Mouse (Mus musculus) neural tube, embryonic 10.5 days (tissue): ENCODE measurements at regions not wholly inside any gene's neighbourhood (a gene's known extent, or its start where the extent isn't known, plus 50 kb on each side); places are given as distances from the start of the nearest gene placed in this dataset.
A peak's percentile ranks its signal among the peaks of the same experiment; 100 is the strongest.

Source experiments
- DNase-seq: peaks from one replicate; pipeline ENCODE4 v3.0.0-alpha.2; 2017; ENCODE audit warnings: low spot score; ENCODE audit errors: extremely low spot score

DNA sequence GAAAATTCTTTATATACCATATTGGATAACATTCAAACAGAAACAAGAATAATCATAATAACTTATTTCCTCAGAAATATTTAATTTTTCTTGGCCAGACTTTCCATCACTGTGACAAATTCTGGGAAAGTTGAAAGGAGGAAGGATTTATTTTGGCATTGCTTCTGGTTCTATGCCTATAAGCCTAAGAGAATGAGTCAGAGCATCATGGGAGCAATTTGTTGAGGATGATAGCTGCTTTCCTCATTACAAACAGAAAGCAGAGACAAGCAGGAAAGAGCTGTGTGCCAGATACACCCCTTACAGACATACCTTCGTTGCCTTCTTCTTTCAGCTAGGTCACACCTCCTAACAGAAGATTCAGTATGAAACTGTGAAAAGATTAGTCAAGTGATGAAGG, 115.3 kb downstream of the Rgs21 start:
- no peak for DNase-seq

DNA sequence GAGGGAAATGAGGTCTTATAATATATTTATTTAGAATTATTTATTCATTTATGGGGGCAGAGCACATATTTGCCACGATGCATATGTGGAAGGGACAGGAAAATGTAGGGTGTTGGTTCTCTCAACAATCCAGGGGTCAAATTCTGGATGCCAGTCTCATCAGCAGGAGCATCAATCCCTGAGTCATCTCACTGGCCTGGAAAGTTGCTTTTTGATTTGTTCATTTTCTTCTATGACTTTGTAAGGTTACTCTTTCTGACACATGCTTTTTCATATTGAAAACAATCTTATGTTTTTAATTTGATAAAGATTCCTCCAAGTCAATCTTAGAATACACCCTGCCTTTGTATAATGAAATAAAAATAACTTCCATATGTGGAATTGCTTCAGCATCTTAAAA, 115.7 kb downstream of the Rgs21 start:
- no peak for DNase-seq

DNA sequence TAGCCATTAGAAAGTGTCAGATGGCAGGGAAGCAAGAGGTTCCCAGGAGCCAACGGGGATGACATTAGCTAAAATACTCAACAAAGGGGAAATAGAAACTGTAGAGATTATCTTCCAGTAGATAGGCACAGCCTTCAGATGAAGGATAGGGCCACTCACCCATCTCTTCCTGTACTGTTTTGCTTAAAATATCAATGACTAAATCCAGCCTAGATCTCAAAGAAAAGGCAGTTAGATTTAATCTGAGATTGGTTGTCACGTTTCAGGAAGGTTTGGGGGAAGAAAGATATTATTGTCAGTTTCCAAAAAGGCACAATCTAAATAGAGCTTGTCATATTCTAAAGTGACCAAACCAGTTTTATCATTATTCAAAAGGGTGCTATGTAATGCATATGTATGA, 130.8 kb downstream of the Rgs21 start:
- DNase-seq: no peak

DNA sequence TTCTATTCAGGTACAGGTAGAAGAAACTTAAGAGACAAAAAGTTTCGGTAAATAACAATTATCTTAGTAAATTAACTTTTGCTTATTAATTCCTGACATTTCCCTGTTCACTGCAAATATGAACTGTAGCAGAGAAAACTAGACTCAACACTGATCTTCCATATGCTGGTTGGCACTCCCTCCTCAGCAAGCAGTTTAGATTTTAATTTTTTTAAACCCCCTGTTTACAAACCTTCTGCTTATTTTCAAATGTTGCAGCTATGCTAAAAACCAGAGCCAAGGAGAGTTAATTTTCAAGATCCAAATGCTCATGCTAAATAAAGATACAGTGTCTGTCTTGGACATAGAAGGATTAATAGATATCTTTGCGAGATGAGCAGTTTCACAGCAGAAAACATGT, 134.7 kb downstream of the Rgs21 start:
- no peak for DNase-seq

DNA sequence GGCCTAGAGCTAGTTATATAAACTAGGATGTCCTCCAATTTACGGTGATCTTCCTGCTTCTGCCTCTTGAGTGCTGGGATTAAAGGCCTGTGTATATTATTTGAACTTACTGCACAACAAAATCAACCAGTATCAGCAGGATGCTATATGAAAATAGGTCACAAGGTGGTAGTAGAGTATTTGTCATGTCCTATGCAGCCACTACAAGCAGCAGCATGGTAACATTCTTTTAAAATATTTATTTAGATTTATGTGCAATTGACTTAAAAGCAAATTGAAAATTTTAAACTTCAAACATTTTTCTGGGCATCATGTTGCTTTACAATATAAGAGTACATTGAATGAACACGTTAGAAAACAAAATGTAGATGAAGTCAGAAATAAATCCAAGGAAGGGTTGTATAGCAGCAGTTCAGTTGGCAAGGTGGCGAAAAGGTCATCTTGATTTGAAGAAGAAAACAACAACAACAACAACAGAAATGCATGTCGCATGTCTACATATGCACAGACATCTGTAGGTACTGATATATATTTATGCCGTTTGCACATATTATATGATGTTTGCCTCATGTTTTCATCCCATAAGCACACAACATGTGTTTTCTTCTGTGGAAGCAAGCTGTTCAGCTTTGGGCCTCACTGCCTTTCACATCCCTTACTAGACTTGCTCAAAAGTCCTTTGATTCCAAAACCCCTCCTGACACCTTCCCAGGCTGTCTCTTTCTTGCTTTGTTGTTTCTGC, 135.8 kb downstream of the Rgs21 start:
- no peak for DNase-seq

DNA sequence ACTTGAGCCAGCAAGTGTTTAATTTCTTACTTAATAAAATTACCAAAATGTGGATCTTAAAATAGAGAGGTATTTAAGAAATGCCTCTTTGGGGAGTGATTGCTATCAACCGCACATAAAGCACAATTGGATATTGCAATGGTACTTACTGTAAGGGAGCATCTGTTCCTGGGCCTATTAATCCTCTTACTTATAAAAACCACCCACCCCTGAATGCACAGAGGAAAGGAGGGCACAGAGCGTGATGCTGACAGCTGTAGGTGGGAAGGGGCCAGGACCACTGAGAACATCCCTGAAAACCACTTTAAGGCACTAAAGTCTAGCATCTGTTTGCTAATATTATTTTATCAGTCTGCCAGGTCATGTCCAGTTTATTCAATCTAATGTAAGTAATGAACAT, 146.1 kb downstream of the Rgs21 start:
- DNase-seq: no peak

DNA sequence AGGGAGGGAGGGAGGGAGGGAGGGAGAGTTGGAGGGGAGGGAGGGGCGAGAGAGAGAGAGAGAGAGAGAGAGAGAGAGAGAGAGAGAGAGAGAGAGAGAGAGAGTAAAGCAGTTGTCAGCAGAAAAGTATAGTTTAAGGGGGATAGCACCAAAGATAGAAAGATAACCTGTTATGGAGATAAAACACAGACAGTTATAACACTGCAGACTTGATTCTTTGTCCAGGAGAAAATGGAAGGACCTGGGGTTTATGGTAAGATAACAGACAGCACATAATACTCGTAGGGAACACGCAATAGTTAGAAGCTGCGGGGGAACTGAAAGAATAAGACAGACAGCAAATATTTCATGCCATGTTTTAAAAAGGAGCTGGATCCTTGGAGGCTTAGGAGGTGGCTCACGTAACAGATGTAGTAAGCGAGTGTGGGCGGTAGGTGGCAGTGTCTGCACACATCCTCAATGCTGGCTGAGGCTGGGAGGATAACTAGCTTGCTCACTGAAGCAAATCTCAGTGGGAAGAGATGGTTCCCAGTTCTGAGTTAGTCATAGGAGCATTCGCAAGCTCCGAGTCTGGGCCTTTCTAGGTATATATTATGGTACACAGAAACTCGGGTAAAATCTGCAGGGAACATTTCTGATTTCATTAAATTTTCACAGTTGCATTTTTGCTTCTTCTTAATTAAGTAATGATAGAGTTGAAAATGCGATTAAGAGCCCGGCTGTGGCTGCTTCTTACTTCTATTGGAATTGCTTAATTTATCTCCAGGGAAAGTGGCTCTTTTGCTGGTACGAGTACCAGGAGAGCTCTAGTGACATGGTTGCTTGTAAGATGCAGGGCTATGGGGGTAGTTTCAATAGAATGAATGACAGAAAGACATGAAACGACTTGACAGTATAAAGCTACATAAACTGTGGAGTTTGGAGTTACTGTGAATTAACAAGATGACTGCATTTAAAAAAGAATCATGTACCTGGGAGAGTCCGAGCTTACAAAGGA, 157.6 kb upstream of the Rgs1 start:
- DNase-seq: peak; percentile 79

DNA sequence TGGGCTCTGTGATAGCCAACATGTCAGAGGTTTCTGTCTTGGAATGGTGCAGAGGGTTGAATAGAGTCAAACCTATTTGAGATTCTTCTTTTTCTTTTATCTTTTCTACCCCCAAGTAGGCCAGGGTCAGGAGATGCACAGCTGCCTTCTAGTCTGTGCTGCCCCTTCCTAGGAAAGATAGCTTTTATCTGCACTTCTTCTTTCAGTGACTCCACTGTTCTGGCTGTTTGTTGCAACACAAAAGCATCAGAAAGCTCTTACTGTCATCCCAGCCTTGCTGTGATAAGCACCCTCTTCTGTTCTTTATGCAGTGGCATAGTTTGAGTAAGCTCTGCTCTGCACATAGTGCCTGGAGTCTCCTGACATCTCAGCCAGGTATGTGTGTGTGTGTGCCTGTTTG, 156.7 kb upstream of the Rgs1 start:
- DNase-seq: no peak

DNA sequence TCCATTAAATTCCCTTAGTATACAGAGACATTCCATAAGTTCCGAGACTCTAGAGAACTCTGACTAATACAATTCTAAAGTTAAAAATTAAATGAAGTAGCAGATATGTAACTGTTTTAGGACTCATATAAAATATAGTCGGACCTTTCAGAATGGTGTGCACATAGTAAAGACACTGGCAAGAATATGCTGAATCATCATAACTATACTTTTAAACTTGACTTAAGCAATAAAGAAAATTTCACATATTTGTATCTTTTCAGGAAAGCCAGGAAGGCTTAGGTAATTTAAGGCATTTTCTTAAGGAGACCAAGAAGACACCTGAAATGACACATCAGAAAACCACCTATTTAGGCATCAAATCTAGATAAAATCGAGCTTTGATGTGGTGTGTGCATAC, 156.0 kb upstream of the Rgs1 start:
- no peak for DNase-seq

DNA sequence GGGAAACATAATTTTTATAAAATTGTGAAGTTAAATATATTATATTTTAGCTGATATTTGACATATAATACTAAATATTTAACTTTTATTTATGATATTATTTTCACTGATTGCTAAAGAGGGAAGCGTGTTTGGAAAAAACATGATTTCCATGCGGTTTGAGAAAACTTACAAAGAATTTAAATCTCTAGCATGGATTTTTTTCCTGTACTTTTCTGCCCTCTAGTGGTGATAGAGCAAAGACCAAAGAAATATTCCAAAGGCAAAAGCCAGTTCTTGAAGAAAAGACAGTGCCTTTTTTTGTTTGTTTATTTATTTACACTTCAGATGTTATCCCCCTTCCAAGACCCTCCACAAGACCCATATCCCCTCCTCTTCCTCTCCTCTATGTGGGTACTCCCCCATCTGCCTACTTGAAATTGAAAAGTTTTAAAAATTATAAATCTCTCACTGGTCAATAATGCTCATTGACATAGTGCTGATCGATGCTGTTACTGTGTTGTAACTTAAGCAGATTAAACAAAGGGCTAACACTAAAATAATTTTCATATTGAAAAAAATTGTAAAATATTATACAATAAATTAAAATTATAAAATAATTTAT, 131.1 kb upstream of the Rgs1 start:
- no peak for DNase-seq

DNA sequence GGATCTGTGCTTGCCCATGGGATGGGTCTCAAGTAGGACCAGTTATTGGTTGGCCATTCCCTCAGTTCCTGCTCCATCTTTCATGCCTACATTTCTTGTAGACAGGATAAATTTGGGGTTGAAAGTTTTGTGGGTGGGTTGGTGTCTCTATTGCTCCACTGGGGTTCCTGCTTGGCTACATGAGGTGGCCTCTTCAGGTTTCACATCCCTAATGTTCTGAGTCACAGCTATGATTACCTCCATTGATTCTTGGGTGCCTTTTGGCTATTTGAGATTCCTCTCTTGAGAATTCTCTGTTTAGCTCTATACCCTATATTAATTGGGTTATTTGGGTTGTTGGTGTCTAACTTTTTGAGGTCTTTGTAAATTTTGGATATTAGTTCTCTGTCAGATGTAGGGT, 125.1 kb upstream of the Rgs1 start:
- no peak for DNase-seq

DNA sequence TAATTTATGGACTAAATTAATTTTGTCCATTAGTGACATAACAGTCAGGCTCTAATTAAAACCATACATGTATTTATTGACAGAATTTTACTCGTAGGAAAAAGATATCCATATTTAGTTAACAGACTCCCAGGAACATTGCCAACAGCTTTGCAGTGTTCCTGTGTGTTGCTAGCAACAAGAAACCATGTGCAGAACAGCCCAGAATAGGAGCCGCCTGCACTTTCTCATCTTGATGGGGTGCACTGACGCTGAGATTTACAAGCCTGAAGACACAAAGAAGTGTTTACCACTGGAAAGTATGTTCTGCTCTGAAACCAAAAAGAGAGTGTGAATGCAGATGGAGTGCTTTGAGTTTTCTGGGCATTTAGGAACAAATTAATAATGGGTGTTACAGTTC, 118.5 kb upstream of the Rgs1 start:
- no peak for DNase-seq

DNA sequence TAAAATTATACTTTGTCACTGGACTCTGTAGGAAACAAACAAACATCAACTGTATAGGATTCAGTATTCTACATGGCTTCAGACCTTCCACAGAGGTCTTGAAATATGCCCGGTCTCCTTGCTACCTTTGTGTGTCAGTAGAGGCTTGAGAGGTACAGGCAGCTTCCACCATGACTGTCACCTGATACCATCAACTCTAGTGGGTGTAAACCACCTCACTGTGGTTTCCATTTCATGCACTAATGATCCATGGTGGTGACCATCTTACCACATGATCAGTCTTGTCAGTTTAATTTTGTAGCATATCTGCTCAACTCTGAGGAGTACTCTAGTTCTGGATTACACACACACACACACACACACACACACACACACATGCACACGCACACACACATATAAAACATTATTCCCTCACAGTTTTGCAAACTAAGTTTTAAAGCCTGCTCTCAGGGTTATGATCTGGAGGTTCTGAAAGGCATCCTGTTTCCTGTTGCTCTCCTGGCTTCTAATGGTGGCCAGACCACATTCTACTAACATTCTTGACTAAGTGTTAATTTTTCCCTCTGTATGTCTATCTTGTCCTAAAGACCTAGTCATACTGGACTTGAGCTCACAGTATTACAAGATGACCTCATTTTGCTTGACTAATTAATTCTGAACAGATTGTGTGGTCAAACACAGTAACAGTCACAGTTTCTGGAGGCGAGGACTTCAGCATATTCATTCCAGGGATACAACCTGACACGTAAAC, 106.7 kb upstream of the Rgs1 start:
- DNase-seq: no peak

DNA sequence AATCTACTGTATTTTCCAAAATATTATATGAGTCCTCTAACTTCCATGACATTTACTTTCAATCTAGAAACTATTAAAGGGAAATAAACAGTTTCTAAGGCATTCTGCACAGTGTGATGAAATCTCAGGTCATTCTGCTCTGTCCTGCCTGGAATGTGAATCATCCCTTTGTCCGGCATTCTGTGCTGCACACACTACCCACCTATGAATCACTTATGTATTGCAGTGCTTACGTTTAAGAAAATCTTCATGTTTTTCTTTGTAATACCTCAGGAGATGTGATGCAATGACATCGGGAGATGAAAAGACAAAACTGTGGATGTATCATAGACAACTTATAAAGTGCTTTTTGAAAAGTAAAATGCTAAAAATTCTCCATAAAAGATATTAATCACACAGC, 106.0 kb upstream of the Rgs1 start:
- no peak for DNase-seq

DNA sequence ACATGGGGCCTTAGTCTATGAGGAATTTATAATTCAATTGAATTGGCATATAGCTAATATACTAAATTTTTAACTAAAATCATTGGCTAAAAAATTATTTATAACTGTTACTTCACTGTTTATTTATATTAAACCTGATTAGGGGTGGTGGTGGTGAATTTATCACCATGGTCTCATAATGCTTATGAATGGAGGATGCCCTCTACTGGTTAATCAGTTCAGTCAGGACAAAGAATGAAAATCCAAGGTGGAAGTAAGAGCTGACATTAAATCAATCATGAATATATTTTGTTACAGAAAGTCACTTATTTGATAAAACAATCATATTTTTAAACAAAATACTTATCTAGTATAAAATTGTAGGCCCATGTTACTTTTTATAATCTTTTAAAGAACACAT, 104.3 kb upstream of the Rgs1 start:
- no peak for DNase-seq

DNA sequence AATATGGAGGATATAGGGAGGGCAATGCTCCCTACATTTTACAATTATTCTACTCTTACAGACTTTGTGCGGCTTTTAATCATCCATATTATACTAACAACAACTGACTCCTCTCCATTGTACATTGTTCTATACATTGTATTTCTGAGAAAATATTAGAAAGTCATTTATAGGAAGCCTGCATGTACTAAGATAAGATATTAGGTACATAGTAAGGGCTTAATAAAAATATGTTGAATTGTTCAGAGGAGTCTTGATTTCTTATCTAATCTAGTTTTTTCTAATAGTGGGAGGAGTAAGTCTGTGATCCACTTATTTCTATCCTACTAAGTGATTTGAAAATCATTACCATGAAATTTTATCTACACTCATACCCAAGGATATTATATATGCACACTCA, 94.8 kb upstream of the Rgs1 start:
- DNase-seq: no peak

DNA sequence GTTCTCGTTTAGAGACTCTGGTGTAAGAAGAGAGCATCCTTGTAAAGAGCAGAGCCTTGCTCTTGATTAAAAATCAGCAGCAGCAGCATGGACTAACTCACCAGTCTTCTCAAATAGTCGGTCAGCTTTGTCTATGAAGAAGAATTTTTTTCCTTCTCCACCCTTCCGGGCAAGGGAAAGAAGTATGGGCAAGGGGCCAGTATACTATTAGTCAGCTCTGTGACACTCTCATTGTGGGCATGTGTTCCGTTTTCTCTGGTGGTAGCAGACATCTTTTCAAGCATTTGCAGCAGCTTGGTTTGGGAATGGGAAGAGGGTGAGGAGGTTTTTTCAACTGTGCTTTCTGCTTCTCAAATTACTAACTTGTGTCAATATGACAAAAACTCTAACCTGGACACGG, 94.3 kb upstream of the Rgs1 start:
- DNase-seq: no peak

DNA sequence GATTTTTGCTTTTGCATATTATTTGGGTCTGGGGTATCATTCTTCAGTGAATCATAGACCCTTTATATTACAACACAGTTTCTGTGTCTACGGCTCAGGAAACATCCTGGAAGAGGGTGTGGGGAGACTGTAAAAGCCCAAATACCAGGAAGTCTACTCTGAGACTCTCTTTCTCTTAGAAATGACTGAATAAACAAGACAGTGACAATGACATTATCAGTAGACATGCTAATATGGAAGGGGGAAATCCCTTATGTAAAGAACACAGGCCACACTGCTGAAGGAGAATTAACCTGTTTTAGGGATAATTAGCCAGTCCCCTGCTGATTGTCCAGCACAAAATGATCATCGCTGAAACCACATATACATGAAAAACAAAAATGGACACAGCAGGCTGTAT, 88.5 kb upstream of the Rgs1 start:
- DNase-seq: no peak

DNA sequence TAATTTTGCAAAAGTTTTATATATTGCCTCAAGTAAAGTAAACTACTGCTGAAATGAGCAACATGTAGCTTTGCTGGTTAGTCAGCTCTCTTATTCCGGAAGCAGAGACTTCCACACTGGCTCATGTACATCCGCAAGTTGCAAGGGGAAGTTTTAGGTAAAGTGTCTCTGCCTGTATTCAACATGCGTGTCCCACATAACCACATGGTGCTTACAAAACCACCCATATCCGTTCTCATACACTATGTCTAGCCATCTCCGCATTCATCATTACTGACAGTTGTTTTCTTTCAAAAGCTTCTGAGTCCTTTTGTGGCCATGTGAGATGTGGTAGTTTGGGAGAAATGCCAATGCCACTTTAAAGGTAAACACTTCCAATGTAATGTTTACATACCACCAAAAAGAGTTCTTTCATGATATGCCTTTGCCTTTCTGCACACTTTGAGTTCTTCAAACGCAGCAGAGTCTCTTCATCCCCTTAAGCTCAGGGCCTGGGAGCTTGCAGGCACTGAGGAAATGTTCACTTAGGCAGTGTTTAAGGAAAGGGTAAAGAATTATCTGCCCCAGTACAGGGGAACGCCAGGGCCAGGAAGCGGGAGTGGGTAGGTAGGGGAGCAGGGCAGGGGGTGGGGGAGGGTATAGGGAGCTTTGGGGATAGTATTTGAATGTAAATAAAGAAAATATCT, 81.5 kb upstream of the Rgs1 start:
- DNase-seq: no peak

DNA sequence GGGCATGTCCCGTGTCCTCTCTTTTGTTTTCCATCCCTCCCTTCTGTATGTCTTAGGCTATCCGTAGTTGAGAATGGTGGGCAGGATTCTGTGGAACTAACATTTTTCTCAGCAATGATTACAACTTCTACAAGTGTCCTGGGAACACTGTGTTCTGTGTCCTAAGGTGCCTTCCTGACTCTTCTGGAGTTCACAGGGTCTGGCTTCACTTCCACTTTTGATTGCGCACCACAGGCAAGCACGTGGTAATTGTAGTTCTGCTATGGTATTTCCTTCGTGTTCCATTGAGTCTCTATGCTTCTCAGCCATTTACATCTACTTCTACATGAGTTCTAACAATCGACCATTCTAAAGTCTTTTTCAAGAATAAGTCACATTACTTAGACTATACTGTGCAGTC, 70.4 kb upstream of the Rgs1 start:
- DNase-seq: no peak

DNA sequence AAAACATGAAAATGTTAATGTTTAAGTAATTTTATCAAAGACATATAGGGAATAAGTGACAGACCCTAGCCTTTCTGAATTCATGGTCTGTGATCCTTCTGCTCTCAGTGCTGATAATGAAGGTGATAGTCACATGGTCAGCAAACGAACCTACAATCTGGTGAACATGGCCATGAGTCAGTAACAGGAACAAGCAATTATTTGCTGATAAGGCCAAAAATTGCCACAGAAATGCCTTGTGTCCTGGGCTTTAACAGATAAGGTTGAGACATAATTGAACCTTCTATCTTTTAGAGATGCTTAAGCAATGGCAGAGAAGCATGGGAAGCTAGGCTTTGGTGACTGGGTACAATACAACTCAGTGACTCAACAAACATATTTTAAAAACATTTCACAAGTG, 69.2 kb upstream of the Rgs1 start:
- no peak for DNase-seq
